In the genomic region with DNA sequence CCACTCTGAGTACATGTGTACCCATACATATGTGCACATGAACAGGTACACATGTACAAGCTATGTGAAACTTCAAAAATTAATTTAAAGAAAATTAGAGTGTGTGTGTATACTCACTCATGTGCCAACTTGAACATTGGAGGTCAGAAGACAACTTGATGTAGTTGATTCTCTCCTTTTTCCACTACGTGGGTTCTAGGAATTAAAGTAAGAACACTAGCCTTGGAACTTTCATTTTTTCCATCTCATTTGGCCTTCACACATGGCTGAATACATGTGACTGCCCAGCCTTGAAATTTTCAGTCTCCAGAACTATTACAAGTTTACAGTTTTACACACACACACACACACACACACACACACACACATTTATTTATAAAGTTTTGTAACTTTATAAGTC, we compare ENCODE assay signal across 21 mouse cellular contexts.
"Had no signal": no experiment of that assay in that cellular context is flagged by ENCODE, and none has a peak within 500 bp of the region (broad histone marks: within the 10 kb centered on the region; RNA-seq: fewer than 3 reads in every experiment).

No protein-coding gene starts in this region.

- ATAC-seq: midbrain, embryonic 16.5 days had no signal

- H3K4me3 ChIP-seq: midbrain, embryonic 10.5 days; midbrain, embryonic 12.5 days; myocyte; neural tube, embryonic 13.5 days; neural tube, embryonic 15.5 days; stomach, embryonic 15.5 days had no signal

- H3K9ac ChIP-seq: lung, embryonic 14.5 days; midbrain, embryonic 12.5 days; neural tube, embryonic 13.5 days; neural tube, embryonic 15.5 days; stomach, embryonic 15.5 days had no signal

- H3K27me3 ChIP-seq: midbrain, embryonic 12.5 days; neural tube, embryonic 13.5 days; neural tube, embryonic 15.5 days; stomach, embryonic 15.5 days had no signal

- H3K9me3 ChIP-seq: midbrain, embryonic 10.5 days; midbrain, embryonic 12.5 days; neural tube, embryonic 13.5 days; neural tube, embryonic 15.5 days; stomach, embryonic 15.5 days had no signal

- H3K36me3 ChIP-seq: midbrain, embryonic 12.5 days; neural tube, embryonic 15.5 days; stomach, embryonic 15.5 days had no signal

- H3K4me2 ChIP-seq: lung, embryonic 14.5 days; midbrain, embryonic 12.5 days; neural tube, embryonic 13.5 days; neural tube, embryonic 15.5 days; stomach, embryonic 15.5 days had no signal

- DNase-seq: lung, adult 18-20 months; lung, embryonic 14.5 days; lung, postnatal 10 days; lung, postnatal 4 days; midbrain, embryonic 14.5 days; retina, postnatal 1 day; right cerebral cortex, adult 18-20 months; right cerebral cortex, postnatal 25 days; right cerebral cortex, postnatal 4 days; spleen, adult 18-20 months; thymus, adult 2 months; thymus, postnatal 25 days; thymus, postnatal 4 days had no signal

- H3K27ac ChIP-seq: midbrain, embryonic 10.5 days; midbrain, embryonic 12.5 days; neural tube, embryonic 13.5 days; neural tube, embryonic 15.5 days; stomach, embryonic 15.5 days; stomach, postnatal 0 days had no signal
